Mouse (Mus musculus) MEL (cell line): Measurements from ENCODE around the gene Shisal2a.

Experiments used
- BHLHE40 ChIP-seq: IDR thresholded peaks from 2 replicates; pipeline ENCODE4 v1.6.1; 2012; ENCODE audit warnings: low read depth, mild to moderate bottlenecking, inconsistent platforms, low read length, improper control_type of control experiment, borderline replicate concordance
- CTCF ChIP-seq, 3 experiments: IDR thresholded peaks in 2 of 3; conservative IDR thresholded peaks in 1 of 3; 2 replicates each; pipeline ENCODE4 v1.5.1; 2011 to 2012; ENCODE audit warnings: low read length in 3 of 3, low read depth in 2 of 3, mild to moderate bottlenecking in 2 of 3, improper control_type of control experiment in 1 of 3, inconsistent platforms in 1 of 3, mixed read lengths in 1 of 3, moderate library complexity in 1 of 3; ENCODE audit not compliant: control insufficient read depth in 1 of 3, insufficient read depth in 1 of 3, poor library complexity in 1 of 3, severe bottlenecking in 1 of 3
- ELF1 ChIP-seq: IDR thresholded peaks from 2 replicates; pipeline ENCODE4 v1.6.1; 2014; ENCODE audit warnings: low read depth, mild to moderate bottlenecking, inconsistent platforms, low read length, improper control_type of control experiment, moderate library complexity
- EP300 ChIP-seq, 2 experiments: IDR thresholded peaks; 2 replicates each; pipeline ENCODE4 v1.6.1; 2011; ENCODE audit warnings: improper control_type of control experiment in 2 of 2, low read length in 2 of 2, low read depth in 1 of 2, mild to moderate bottlenecking in 1 of 2
- GABPA ChIP-seq: IDR thresholded peaks from 2 replicates; pipeline ENCODE4 v1.6.1; 2012; ENCODE audit warnings: low read depth, mild to moderate bottlenecking, inconsistent platforms, low read length, improper control_type of control experiment, moderate library complexity
- MAZ ChIP-seq: IDR thresholded peaks from 2 replicates; pipeline ENCODE4 v1.6.1; 2012; ENCODE audit warnings: low read depth, mild to moderate bottlenecking, inconsistent platforms, low read length, improper control_type of control experiment
- POLR2A ChIP-seq, 2 experiments: IDR thresholded peaks; 2 replicates each; pipeline ENCODE4 v1.6.1; 2011 to 2012; ENCODE audit warnings: low read length in 2 of 2, mild to moderate bottlenecking in 2 of 2, control low read depth in 1 of 2, improper control_type of control experiment in 1 of 2, low read depth in 1 of 2, moderate library complexity in 1 of 2; ENCODE audit not compliant: control insufficient read depth in 1 of 2, insufficient read depth in 1 of 2, poor library complexity in 1 of 2
- RAD21 ChIP-seq: IDR thresholded peaks from 2 replicates; pipeline ENCODE4 v1.6.1; 2011; ENCODE audit warnings: mild to moderate bottlenecking, low read depth, low read length, improper control_type of control experiment
- RCOR1 ChIP-seq: IDR thresholded peaks from 2 replicates; pipeline ENCODE4 v1.6.1; 2012; ENCODE audit warnings: low read depth, mild to moderate bottlenecking, inconsistent platforms, low read length, improper control_type of control experiment
- SMC3 ChIP-seq: IDR thresholded peaks from 2 replicates; pipeline ENCODE4 v1.6.1; 2011; ENCODE audit warnings: low read depth, low read length, improper control_type of control experiment
- TAL1 ChIP-seq: IDR thresholded peaks from 2 replicates; pipeline ENCODE4 v1.6.1; 2012; ENCODE audit warnings: mild to moderate bottlenecking, inconsistent platforms, low read length, moderate library complexity, mixed read lengths
- ZC3H11A ChIP-seq: IDR thresholded peaks from 2 replicates; pipeline ENCODE4 v1.6.1; 2012; ENCODE audit warnings: low read depth, mild to moderate bottlenecking, inconsistent platforms, low read length, improper control_type of control experiment
- ZMIZ1 ChIP-seq: IDR thresholded peaks from 2 replicates; pipeline ENCODE4 v1.6.1; 2012; ENCODE audit warnings: low read depth, mild to moderate bottlenecking, inconsistent platforms, low read length, improper control_type of control experiment, moderate library complexity

- TF ChIP-seq ZC3H11A, result no peak
- no peak for TF ChIP-seq ZMIZ1
- TF ChIP-seq CTCF (IDR thresholded peaks at IDR 0.05 in 2 of 3, conservative IDR thresholded peaks at IDR 0.05 in 1 of 3; ENCODE audit: control insufficient read depth in 1 of 3, insufficient read depth in 1 of 3, low read depth in 2 of 3, low read length in 3 of 3, poor library complexity in 1 of 3, severe bottlenecking in 1 of 3), result no peak
- no peak for TF ChIP-seq RCOR1
- no peak for TF ChIP-seq TAL1
- no peak for TF ChIP-seq POLR2A (IDR thresholded peaks at IDR 0.05; ENCODE audit: control insufficient read depth in 1 of 2, insufficient read depth in 1 of 2, low read depth in 1 of 2, low read length in 2 of 2, poor library complexity in 1 of 2)
- no peak for TF ChIP-seq ELF1
- TF ChIP-seq RAD21, result no peak
- no peak for TF ChIP-seq GABPA
- TF ChIP-seq BHLHE40, result no peak
- TF ChIP-seq EP300 (IDR thresholded peaks at IDR 0.05; ENCODE audit: low read depth in 1 of 2, low read length in 2 of 2), result no peak
- TF ChIP-seq SMC3, result no peak
- TF ChIP-seq MAZ, result no peak
These were observed 17.2 kb upstream of the Shisal2a start for GRCm38 (mm10) chr4:108400395-108400794.
